Mouse (Mus musculus) left cerebral cortex, postnatal 10 days (tissue): ENCODE results near the gene Ptpn3. TPM values are rescaled to one million over a fixed set of nuclear protein-coding genes. Genes with fewer than 3 reads are reported as not detected.

ENCODE experiments used
- DNase-seq, 2 experiments: peaks; one replicate each; pipeline ENCODE4 v3.0.0; 2021 to 2022; ENCODE audit warnings: low spot score in 2 of 2, mixed read lengths in 1 of 2; ENCODE audit errors: extremely low spot score in 1 of 2
- intact Hi-C: fragments of 180-260 bp; cut with DNase I; formaldehyde crosslinking; loops from one replicate; pipeline ENCODE4 v1.15.1; 2025
- total RNA-seq, 2 experiments: library from RNA; stranded (reverse); gene quantifications; 2 replicates each; pipeline ENCODE4 v1.2.3; 2021

Ptpn3 gene
- total RNA-seq, 2 experiments from 2014 or later: 23.2 to 25.7 TPM

DNA sequence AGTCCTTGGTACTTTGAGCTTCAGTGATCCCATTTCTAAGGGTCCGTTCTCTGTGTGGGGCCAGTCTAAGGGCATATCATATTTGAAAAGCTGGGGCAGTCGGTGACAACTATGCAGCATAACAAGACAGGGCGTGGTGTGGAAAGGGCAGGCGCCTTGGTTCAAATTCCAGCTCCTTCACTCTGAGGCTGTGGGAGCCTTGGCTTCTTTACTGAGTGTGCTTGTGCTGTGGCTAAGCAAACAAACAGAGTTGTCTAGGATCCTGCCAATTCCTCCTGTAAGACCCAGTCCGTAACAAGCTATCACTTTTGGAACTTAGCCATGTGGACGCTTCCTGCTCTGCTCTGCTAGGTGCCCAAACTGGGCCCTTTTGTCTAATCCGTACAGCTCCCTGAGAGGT, 61.5 kb downstream of the Ptpn3 start:
- intact Hi-C loops: no loop called here
- no peak for DNase-seq

DNA sequence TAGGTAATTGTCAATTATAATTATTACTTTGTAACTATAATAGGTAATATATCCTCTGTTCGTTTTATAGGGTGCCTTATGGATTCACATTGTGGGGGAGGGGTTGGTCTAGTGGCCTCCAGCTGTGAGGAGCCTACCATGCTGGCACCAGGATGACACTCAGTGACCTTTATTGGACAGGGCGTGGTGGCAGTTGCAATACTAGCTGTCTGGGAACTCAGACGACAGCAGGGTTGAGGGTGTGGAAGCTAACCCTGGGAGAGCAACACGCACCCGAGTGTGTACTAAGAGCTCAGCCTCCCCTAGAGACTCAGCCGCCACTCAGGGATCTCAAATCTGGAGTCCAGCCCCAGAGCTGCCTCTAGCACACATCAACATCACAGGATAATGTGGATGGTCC, 62.5 kb downstream of the Ptpn3 start:
- DNase-seq: no peak
- intact Hi-C loops: no loop called here

DNA sequence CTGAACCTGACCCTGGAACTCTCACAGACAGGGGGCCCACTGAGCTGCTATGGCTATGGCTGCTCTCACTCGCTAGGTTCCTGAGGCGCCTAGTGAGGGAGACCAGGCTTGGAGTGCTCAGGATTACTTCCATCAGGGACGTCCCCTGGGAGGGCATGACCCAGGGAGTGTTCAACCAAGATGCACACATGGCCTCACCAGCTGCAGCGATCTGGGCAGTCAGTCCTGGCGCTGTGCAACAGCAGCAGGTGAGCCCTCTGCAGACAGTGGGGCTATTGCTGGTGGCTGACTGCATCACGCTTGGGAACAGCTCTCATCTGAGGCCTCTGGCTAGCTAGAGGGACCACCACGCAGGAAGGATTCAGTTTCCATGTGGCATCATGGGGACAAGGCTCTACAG, 63.5 kb downstream of the Ptpn3 start:
- intact Hi-C loops: no loop called here
- DNase-seq: no peak

DNA sequence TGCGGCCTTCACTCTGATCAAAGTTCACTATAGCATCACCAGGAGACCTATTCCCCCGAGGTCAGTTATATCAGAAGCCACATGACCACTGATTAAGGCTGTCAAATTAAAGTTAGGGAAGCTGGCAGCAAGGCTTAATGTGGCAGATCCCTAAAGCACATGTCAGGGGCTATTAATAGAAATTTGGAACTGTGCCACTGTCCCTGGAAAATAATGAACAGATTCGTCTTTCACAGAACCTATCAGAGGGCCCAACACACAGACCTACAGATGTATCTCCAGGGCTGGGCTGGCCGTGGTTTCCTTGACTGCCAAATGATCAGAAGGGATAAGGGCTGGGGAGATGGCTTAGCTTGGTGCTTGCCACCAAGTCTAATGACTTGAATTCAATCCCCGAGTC, 65.1 kb downstream of the Ptpn3 start:
- intact Hi-C loops: no loop called here
- no peak for DNase-seq

DNA sequence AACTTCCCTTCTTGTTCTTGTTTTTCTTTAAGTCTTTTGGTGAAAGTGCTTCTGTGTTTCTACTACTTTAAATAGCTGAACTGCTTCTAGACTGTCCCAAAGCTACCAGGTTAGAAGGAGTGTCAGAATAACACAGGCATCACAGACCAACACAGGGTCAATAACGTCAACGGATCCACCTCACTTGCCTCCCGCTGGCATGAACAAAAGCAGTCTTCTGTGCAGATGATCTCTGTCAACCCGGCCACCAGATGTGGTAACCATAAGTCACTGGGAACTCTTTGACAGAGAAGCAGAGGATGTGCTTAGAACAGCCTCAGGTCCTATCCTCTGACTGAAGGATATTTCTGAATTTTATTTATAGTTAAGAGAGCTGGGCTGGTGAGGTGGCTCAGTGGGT, 65.9 kb downstream of the Ptpn3 start:
- DNase-seq: no peak
- intact Hi-C loops: no loop called here

DNA sequence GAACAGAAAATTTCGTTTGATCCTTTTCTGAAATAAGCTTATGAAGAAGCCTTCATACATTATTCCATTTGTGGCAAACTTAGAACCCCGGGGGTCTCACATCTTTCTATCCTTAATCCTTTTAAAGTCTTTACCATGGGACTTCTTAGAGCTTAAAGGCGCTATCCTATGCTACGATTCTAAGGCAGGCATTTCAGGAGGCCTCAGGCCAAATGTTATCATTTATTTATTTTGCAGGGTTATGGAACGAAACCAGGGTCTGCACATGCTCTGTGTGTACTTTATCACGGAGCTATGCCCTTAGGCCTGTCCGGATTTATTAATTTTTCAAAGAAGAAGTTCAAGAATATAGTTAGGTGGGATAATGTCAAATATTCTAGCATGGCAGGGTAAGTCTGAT, 67.3 kb downstream of the Ptpn3 start:
- no peak for DNase-seq
- intact Hi-C loops: no loop called here

DNA sequence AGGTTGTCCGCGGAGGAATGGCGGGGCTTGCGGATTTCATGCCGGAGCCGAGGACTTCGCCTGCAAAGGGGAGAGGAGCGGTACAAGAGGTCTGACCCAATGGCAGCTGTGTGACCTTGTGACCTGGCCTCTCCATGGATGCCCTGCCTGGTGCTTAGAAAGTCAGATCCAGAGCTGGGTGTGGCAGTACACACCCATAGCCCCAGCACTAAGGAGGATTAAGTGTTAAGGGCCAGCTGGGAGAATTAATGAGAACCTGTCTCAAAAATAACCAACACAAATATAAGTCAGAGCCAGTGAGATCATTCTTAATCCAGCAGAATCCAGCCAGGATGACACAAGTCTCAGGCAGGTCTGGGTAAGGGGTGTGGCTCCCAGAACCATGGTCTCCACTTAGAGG, 69.2 kb downstream of the Ptpn3 start:
- no peak for DNase-seq
- intact Hi-C loops: no loop called here

DNA sequence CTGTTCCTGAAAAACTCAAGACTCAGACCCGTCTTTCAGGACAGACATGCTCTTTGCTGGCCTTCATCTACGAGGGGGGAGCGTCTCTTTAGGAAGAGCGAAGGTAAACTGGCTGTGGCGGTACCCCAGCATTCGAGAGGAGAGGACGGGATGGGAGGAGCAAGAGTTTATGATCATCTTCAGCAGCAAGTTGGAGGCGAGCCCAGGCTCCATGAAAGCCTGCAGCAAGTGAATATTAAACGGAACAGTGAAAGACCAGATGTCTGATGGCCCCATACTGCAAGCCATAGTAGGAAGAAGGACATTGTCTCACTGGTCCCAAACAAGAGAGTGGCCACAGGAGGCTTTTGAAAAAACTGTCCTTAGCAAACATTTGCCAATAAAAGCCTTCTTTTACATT, 70.3 kb downstream of the Ptpn3 start:
- intact Hi-C loops: no loop called here
- no peak for DNase-seq

DNA sequence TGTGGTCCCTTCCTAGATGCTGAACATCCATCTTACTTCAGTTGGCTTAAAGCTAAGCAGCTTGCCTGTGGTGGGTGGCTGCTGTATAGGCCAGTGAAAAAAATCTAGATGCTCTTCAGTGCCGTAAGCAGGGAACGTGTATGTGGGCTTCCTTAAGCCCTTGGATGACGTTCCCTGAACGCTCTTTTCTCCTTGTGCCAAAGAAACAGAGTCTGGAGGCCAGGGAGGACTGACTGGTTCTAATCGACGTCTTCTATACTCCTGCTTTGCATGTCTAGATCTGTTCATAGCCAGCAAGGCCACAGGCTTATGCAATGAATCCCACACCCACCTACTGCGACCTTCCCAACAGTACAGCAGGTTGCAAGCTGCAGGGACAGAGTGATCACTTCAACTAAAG, 71.3 kb downstream of the Ptpn3 start:
- intact Hi-C loops: no loop called here
- no peak for DNase-seq

DNA sequence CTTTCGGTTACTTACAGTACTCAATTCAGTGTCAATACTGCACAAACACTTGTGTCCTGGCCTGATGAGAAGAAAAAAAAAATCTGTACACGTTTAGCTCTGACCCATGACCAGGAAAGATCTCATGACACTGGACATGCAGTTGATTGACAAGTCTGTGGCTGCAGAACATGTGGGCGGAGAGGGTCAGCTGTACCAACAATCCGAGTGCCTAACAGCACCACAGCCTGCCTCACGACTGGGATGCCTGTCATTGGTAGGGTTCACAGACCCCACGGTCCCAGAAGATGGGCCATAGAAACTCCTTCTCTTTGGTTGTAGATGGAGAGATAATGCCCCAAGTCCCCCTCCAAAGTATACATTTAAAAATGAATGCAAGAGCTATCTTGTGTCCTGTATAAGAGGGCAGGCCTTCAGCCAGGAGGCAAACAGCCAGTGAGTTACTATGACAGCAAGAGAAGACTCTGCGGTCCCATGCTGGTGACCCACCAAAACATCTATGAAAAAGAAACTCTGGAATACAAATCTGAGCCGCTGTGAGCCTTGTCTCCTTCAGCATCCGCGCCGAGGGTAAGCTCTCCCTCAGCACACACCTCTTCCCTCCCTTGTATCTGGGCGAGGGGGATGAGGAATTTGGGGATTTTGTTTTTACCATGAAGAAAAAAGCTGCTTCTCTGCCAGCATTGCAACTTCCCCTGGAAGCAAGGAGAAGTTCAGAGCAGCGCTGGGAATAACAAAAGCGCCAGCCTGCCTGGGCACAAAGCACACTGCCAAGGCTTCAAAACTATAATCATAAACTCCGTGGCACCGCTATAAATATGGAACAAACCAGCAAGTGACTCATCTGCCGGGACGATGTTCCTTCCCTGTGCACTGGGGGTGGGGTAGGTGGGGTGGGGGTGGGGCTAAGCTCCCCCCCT, 72.8 kb downstream of the Ptpn3 start:
- no peak for DNase-seq

DNA sequence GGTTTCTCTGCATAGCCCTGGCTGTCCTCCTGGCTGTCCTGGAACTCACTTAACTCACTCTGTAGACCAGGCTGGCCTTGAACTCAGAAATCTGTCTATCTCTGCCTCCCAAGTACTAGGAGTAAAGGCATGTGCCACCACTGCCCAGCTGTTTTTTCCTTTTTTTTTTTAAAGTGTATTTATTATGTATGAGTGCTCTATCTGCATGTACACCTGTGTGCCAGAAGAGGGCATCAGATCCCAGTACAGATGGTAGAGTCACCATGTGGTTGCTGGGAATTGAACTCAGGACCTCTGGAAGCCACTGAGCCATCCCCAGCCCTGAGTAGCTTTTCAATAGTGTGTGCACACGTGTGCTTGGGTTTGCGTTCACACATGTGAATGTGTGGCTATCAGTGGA, 76.9 kb downstream of the Ptpn3 start:
- intact Hi-C loops: no loop called here
- no peak for DNase-seq

More for the DNA sequence above, 72.8 kb downstream of the Ptpn3 start:
- intact Hi-C loops: no loop called here

DNA sequence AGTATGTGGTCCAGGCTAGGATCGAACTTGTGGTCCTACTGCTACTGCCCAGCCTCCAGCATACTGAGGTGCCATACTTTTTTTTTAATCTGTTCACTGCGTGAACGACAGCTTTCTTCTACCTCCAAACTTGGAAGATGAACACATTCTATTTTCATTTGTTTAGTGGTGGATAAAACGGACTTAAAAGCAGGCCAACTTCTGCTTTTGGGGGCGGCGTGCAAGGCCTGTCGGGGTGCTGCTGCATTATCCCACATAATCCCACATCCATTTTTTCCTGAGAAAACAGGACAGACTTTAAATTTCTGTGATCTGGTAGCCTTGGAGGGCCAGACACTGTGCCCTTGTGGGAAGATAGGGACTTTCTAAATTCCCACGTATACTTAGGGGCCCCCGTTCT, 83.9 kb downstream of the Ptpn3 start:
- DNase-seq: no peak

DNA sequence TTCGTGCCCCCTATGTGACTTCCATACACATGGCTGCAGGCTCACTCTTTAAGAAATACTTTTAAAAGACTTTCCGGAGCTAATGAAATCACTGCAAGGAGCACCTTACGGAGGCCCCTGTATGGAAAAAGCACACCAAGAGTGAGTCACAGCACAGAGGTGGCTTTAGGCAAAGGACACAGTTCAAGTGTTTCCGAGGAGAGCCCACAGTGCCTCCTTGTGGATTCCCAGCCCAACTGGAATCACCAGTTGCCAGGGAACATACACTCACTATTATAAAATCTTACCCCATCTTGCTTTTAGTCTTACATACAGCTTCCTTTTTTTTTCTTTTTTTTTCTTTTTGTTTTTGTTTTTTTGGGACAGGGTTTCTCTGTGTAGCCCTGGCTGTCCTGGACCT, 85.1 kb downstream of the Ptpn3 start:
- intact Hi-C loops: no loop called here
- DNase-seq: no peak

More for the DNA sequence above, 83.9 kb downstream of the Ptpn3 start:
- intact Hi-C loops: no loop called here

DNA sequence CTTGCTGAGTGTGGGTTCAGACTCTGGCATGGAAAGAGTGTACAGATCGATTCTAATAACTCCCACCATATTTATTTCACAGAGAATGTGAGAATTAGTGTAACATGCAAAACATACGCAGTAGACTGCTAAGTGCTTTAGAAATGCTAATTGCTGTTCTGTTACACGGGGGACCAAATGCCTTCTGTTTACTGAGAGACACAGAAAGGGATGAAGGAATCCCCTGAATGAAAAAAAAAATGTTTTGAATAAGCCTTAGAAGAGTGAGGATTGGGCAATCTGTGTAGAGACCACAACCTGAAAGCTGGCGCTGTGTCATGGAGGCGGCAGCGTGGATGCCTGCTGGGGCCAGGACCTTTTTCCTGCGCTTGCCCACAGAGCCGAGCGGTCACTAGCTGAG, 86.8 kb downstream of the Ptpn3 start:
- DNase-seq: no peak
- intact Hi-C loops: no loop called here

DNA sequence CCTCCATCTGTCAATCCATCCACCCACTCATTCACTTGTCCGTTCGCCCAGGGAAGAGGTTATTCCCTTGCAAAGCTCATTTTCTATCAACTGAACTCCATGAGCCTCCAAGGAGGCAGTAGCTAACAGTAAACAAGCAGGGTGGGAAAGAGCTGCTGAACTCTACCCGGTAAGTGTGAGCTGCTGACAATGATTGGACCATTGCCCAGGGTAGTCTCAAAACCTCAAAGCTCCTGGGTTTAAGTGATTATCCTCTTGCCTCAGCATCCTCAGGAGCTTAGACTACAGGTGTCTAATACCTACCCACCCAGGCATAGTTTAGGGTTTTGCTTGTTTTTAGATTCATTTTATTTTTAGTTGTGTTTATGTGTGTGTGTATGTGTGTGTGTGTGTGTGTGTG, 87.5 kb downstream of the Ptpn3 start:
- intact Hi-C loops: no loop called here
- no peak for DNase-seq

DNA sequence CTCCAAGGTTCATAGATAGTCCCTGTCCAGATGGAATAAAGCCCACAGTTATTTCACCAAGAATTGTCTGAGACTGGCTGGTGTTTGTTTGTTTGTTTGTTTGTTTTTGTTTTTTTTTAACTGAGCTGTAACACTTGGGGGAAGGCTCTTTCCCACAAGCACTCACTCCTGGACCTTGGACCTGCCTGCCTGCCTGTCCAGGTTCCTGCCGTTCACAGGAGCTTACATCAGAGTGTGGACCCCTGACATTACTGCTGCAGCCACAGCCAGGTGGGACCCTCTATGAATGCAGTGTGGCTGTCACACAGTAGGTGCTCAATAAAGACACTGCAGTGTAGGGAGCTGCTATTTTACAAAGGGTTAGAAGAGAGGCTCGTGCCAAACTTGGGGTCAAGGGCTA, 89.9 kb downstream of the Ptpn3 start:
- intact Hi-C loops: no loop called here
- no peak for DNase-seq

DNA sequence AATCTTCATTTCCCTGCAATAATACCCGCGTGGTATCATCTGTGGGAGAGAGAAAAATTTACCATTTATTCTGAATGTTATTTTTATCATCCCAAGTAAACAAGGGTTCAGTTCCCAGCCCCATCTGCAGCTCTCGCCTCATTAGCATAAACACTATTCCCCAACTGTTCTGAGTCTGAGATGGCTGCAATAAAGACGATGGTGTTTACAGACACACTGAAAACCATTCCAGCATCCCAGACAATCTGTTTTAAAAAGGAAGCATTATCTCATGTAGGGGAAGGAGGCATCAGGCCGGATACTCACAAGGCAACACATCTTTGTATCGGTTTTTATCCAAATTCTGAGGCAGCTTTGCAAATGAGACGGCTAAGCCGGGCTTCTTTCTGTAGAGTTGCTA, 95.7 kb downstream of the Ptpn3 start:
- intact Hi-C loops: no loop called here
- no peak for DNase-seq

DNA sequence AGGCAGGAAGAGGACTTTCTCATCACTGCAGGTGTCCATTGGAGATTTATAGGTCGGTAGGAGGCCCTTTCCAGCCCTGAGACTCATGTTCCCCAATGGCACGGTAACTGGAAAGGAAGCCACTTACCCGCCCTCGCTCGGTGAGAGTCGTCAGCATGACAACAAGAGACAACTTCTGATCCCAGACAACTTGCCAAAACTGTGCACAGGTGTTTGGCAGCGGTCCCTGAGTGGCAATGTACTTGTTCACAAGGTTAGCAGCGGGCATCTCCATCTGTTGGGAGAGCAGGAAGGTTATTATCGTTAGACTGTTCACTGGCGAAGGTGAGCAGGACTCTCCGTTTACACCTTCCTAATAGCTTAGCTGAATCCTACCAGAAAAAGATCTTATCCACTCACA, 96.9 kb downstream of the Ptpn3 start:
- intact Hi-C loops: no loop called here
- no peak for DNase-seq

DNA sequence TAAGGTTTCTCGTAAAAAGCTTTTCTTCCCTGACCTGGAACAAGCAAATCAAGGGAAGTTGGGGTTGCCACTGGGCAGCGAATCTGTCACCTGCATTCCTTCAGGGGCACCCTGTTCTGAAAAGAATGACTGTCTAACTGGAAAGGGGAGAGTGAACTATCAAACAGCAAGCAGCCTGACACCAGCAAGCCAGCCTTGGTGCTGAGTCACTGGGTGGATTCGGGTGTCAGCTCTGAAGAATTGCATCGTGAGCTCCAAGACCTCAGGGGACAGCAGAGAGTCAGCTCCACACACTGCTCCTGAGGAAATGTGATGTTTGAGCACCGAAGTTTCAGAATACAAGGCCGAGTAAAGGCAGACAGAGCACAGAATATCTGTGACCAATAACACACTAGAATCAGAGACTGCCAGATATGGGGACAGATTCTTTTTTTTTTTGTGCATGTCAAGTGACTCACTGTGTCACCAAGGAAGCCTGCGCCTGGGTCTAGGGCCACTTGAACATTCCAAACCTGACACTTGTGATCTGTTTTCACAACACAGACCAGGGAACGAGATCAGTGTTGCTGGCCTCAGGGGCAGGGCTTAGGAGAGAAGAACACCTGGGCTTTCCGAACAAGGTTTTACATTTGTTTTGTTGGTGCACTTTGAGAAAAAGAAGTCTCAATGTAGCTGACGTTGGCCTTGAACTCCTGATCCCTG, 98.8 kb downstream of the Ptpn3 start:
- intact Hi-C loops: no loop called here
- DNase-seq: no peak

DNA sequence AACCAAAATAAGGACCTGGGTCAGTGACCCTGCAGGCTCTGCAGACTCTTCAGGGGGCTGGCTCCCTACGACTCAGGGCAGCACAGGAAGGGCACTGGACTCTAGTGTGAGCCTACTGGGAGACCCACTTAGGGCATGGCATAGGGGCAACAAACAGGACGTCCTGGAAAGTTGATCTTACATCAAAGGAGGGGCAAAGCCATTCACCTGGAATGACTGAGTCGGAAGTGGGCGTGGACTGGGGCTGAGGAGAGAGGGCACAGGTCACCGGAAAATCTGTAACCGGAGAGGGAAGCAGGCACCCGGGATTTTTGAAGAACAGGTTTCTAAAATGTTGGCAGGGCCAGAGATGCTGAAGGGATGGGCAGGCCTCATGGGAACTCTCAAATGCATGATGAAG, 99.5 kb downstream of the Ptpn3 start:
- intact Hi-C loops: no loop called here
- DNase-seq: no peak
